Mouse (Mus musculus) liver, embryonic 15.5 days (tissue): ENCODE results near the gene Cfap100. TPM values are rescaled to one million over a fixed set of nuclear protein-coding genes. Genes with fewer than 3 reads are reported as not detected.

ENCODE experiments used
- ATAC-seq: fragments of 200-750 bp; cut with Nextera tagmentation; 2 replicates; pipeline ENCODE4 v1.8.0; 2017; ENCODE audit warnings: moderate number of reproducible peaks, mild to moderate bottlenecking, moderate library complexity; ENCODE audit not compliant: insufficient read depth
- H3K27ac ChIP-seq: fragments of 300-500 bp; sonication (generic); replicated peaks from 2 replicates; pipeline ENCODE4 v1.5.1; 2015; ENCODE audit warnings: mild to moderate bottlenecking, inconsistent platforms
- H3K27me3 ChIP-seq: fragments of 300-500 bp; sonication (generic); 2 replicates; pipeline ENCODE4 v1.6.1; 2015; ENCODE audit warnings: mild to moderate bottlenecking, inconsistent platforms
- H3K36me3 ChIP-seq: fragments of 300-500 bp; sonication (generic); replicated peaks from 2 replicates; pipeline ENCODE4 v1.6.1; 2015; ENCODE audit warnings: moderate library complexity, mild to moderate bottlenecking, inconsistent platforms
- H3K4me1 ChIP-seq: fragments of 300-500 bp; sonication (generic); replicated peaks from 2 replicates; pipeline ENCODE4 v1.6.1; 2015; ENCODE audit warnings: inconsistent platforms
- H3K4me2 ChIP-seq: fragments of 300-500 bp; sonication (generic); 2 replicates; pipeline ENCODE4 v1.6.1; 2015; ENCODE audit warnings: moderate library complexity, mild to moderate bottlenecking, inconsistent platforms
- H3K4me3 ChIP-seq: fragments of 300-500 bp; sonication (generic); replicated peaks from 2 replicates; pipeline ENCODE4 v1.5.1; 2015; ENCODE audit warnings: mild to moderate bottlenecking, inconsistent platforms
- H3K9ac ChIP-seq: fragments of 300-500 bp; sonication (generic); 2 replicates; pipeline ENCODE4 v1.6.1; 2015; ENCODE audit warnings: moderate library complexity, mild to moderate bottlenecking, inconsistent platforms
- H3K9me3 ChIP-seq: fragments of 300-500 bp; sonication (generic); replicated peaks from 2 replicates; pipeline ENCODE4 v1.6.1; 2016; ENCODE audit warnings: inconsistent platforms
- WGBS: fragments of 180-500 bp; shearing (Covaris S2); methylation state at CpG from one replicate; pipeline ENCODE4 v1.1.7; 2015; ENCODE audit warnings: mixed read lengths; ENCODE audit not compliant: insufficient replicate concordance; 5-methylcytosine and 5-hydroxymethylcytosine counted together
- polyA plus RNA-seq: library from polyadenylated mRNA; unstranded; fragments of >200 nt; fragmentation: Nextera tagmentation; extraction: Ambion mirVana; gene quantifications from 2 replicates; pipeline ENCODE4 v1.2.1, GENCODE M21; 2015

The Cfap100 gene
- polyA plus RNA-seq, 1 experiment from 2014 or later: not detected

GRCm38 (mm10) chr6:90377708-90378107, 50.9 kb downstream of the Cfap100 start:
- WGBS: 77% methylated on average over 2 of the region's 2 CpGs

GRCm38 (mm10) chr6:90374647-90375046, 54.0 kb downstream of the Cfap100 start:
- peak; percentile 91 for ATAC-seq

More at GRCm38 (mm10) chr6:90377708-90378107, 50.9 kb downstream of the Cfap100 start:
- ATAC-seq: no peak
- no peak overlapping the region for H3K4me3 ChIP-seq
- peaks cover 85% of the 10 kb centered on the region for H3K36me3 ChIP-seq
- H3K9me3 ChIP-seq: no peaks in the 10 kb centered on the region
- no peaks in the 10 kb centered on the region for H3K27me3 ChIP-seq
- no peak overlapping the region for H3K9ac ChIP-seq
- H3K4me2 ChIP-seq: no peak overlapping the region
- peaks cover 29% of the 10 kb centered on the region for H3K4me1 ChIP-seq
- no peak overlapping the region for H3K27ac ChIP-seq

DNA sequence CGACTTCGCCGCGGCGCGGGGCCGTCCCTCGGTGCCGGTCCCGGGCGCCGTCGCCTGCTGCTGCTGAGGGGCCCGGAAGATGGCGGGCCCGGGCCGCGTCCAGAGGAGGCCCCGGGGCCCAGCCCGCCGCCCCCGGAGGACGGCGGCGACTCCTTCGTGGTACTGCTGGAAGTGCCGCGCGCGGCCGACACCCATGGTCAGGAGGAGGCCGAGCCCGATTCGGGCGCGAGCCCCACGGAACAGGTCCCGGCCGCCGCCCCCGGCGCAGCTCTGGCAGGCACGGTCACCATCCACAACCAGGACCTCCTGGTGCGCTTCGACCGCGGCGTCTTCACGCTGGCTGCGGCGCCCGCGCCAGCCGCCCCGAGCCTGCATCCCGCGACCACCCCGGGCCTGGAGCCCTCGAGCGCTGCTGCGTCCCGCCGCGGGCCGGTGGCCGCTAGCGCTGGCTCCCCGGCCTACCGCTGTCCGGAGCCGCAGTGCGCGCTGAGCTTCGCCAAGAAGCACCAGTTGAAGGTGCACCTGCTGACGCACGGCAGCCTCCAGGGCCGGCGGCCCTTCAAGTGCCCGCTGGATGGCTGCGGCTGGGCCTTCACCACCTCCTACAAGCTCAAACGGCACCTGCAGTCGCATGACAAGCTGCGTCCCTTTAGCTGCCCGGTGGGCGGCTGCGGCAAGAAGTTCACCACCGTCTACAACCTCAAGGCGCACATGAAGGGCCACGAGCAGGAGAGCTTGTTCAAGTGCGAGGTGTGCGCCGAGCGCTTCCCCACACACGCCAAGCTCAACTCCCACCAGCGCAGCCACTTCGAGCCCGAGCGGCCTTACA, 58.7 kb downstream of the Cfap100 start:
- Histone ChIP-seq H3K36me3 (peaks cover 23% of the 10 kb centered on the region), H3K4me1 (peaks cover 50% of the 10 kb centered on the region), H3K27me3 (no peaks in the 10 kb centered on the region), H3K4me3 (peak overlapping the region; percentile 85), H3K9ac (peak overlapping the region; percentile 75), H3K27ac (peak overlapping the region; percentile 77), H3K4me2 (peak overlapping the region; percentile 84), H3K9me3 (no peaks in the 10 kb centered on the region)
- under 1% methylated on average over 90 of the region's 98 CpGs for WGBS
- peak; percentile 62 for ATAC-seq

More at GRCm38 (mm10) chr6:90374647-90375046, 54.0 kb downstream of the Cfap100 start:
- WGBS: 24% methylated on average over 4 of the region's 4 CpGs
- H3K27me3 ChIP-seq: no peaks in the 10 kb centered on the region
- H3K4me1 ChIP-seq: peaks cover 56% of the 10 kb centered on the region
- 0 out of 2 replicates have a peak overlapping the region, but pooled peaks have one; percentile 16 for H3K9ac ChIP-seq
- H3K4me3 ChIP-seq: no peak overlapping the region
- no peaks in the 10 kb centered on the region for H3K9me3 ChIP-seq
- H3K36me3 ChIP-seq: peaks cover 61% of the 10 kb centered on the region
- H3K4me2 ChIP-seq: peak overlapping the region; percentile 37
- peak overlapping the region; percentile 67 for H3K27ac ChIP-seq

- Histone ChIP-seq H3K4me1 (peaks cover 42% of the 10 kb centered on the region), H3K9ac (peak within 1 kb of the TSS; percentile 75), H3K9me3 (no peaks in the 10 kb centered on the region), H3K4me2 (peak within 1 kb of the TSS; percentile 84), H3K27me3 (no peaks in the 10 kb centered on the region), H3K36me3 (peaks cover 18% of the 10 kb centered on the region), H3K4me3 (peak within 1 kb of the TSS; percentile 85), H3K27ac (peak within 1 kb of the TSS; percentile 77)
- WGBS: 5% methylated on average over 41 of the region's 41 CpGs
- ATAC-seq: peak; percentile 93
These were observed 59.4 kb downstream of the Cfap100 start, which contains the start of gene Zxdc for GRCm38 (mm10) chr6:90368976-90369724. TSS of gene Zxdc (plus strand) at chr6:90369492.

DNA sequence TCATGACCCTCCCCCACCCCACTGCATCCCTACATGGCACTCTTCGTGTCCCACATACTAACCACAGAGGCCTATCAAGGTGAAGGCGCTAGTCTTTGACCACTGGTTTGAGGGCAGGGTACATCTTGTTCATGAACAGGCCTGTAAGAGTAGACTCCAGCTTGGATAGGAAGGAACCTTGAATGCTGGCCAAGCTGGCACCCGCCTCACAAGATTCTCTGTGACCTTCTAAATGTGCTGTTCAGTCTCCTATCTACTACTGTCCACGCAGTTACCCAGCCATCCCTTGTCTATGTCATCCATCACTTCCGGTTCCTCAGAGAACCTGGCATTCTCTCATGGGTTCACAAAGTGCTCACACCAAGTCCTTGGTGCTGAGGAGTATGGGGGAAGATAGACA, 65.3 kb downstream of the Cfap100 start:
- WGBS: 56% methylated on average over 5 of the region's 5 CpGs
- H3K4me1 ChIP-seq: no peaks in the 10 kb centered on the region
- no peak overlapping the region for H3K4me2 ChIP-seq
- H3K27ac ChIP-seq: no peak overlapping the region
- no peaks in the 10 kb centered on the region for H3K9me3 ChIP-seq
- 0 out of 2 replicates have a peak, but pooled peaks cover 3% of the 10 kb centered on the region for H3K36me3 ChIP-seq
- H3K27me3 ChIP-seq: no peaks in the 10 kb centered on the region
- no peak overlapping the region for H3K9ac ChIP-seq
- no peak overlapping the region for H3K4me3 ChIP-seq
- ATAC-seq: no peak

- H3K36me3 ChIP-seq: 0 out of 2 replicates have a peak, but pooled peaks cover 3% of the 10 kb centered on the region
- WGBS: 57% methylated on average over 6 of the region's 6 CpGs
- H3K9me3 ChIP-seq: no peaks in the 10 kb centered on the region
- H3K4me3 ChIP-seq: no peak overlapping the region
- H3K9ac ChIP-seq: no peak overlapping the region
- no peaks in the 10 kb centered on the region for H3K27me3 ChIP-seq
- no peak overlapping the region for H3K27ac ChIP-seq
- H3K4me2 ChIP-seq: no peak overlapping the region
- ATAC-seq: no peak
- H3K4me1 ChIP-seq: no peaks in the 10 kb centered on the region
These were observed 67.5 kb downstream of the Cfap100 start for GRCm38 (mm10) chr6:90360922-90361614.

DNA sequence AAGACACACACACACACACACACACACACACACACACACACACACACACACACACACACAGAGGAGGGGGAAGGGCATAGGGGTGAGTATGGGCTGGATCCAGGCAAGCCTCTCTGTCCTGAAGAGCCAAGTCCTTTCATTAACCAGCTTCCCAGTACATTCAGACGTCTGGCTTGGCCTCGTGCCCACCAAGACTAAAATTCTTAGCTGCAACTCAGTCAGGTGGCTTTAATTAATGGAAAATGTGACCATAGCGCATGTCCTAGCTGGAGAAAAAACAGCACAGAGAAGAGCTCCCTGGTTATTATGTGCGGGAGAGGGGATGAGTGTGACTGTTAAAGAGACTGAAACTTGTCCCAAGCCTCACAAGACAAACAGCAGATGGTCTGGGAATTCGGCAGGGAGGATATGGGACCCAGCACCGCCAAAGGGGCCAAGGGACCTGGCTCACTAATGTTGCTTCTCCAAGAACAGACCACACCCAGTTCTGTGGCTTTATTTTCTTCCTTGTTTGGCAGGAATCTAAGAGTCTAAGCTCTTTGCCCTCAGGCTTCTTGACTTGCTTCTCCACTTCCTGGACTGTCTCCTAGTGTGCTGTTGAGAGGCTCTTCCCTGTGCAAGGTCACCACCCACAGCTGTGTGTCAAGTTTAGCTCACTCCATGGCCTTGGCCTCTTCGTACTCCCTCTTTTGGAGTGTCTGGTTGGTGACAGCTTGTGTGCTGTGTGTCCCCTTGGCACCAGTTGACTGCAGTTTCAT, 68.4 kb downstream of the Cfap100 start:
- ATAC-seq: no peak
- Histone ChIP-seq H3K36me3 (0 out of 2 replicates have a peak, but pooled peaks cover 3% of the 10 kb centered on the region), H3K9me3 (no peaks in the 10 kb centered on the region), H3K9ac (no peak overlapping the region), H3K4me2 (no peak overlapping the region), H3K27ac (no peak overlapping the region), H3K4me1 (no peaks in the 10 kb centered on the region), H3K4me3 (no peak overlapping the region), H3K27me3 (no peaks in the 10 kb centered on the region)
- 46% methylated on average over 7 of the region's 7 CpGs for WGBS

DNA sequence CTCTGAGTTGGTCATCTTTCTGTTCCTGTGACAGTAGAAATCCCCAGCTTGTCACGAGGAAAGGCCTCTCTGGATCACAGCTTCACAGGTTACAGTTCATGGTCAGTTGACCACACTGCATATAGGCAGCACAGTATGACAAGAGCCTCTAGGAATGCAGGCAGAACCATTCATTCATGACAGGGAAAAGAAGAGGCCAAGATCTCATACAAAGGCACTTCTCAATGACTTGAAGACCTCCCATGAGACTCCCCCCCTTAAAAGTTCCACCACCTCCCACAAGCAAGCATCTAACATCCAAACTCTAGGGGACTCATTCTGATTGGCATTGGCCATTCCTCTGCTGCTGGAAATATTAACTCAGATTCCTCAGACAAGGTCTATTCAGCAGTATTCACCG, 69.2 kb downstream of the Cfap100 start:
- no peak for ATAC-seq
- H3K4me1 ChIP-seq: no peaks in the 10 kb centered on the region
- no peak overlapping the region for H3K4me3 ChIP-seq
- 0 out of 2 replicates have a peak, but pooled peaks cover 3% of the 10 kb centered on the region for H3K36me3 ChIP-seq
- no peaks in the 10 kb centered on the region for H3K27me3 ChIP-seq
- WGBS: 48% methylated on average over 2 of the region's 2 CpGs
- H3K9me3 ChIP-seq: no peaks in the 10 kb centered on the region
- H3K9ac ChIP-seq: no peak overlapping the region
- H3K27ac ChIP-seq: no peak overlapping the region
- H3K4me2 ChIP-seq: no peak overlapping the region

- Histone ChIP-seq H3K27me3 (no peaks in the 10 kb centered on the region), H3K27ac (no peak overlapping the region), H3K4me1 (no peaks in the 10 kb centered on the region), H3K36me3 (0 out of 2 replicates have a peak, but pooled peaks cover 3% of the 10 kb centered on the region), H3K9ac (no peak overlapping the region), H3K9me3 (no peaks in the 10 kb centered on the region), H3K4me2 (no peak overlapping the region), H3K4me3 (no peak overlapping the region)
- ATAC-seq: no peak
- 47% methylated on average over 5 of the region's 5 CpGs for WGBS
These were observed 70.5 kb downstream of the Cfap100 start for GRCm38 (mm10) chr6:90358142-90358541.
